Mouse (Mus musculus) limb, embryonic 13.5 days (tissue): ENCODE measurements around the gene Amdhd2. TPM values are rescaled to one million over a fixed set of nuclear protein-coding genes. Genes with fewer than 3 reads are reported as not detected.

Source experiments
- ATAC-seq: fragments of 200-750 bp; cut with Nextera tagmentation; 2 replicates; pipeline ENCODE4 v1.8.0; 2017; ENCODE audit warnings: low read depth, moderate number of reproducible peaks, moderate TSS enrichment; ENCODE audit not compliant: low FRiP score
- H3K27ac ChIP-seq: fragments of 300-500 bp; sonication (generic); 2 replicates; pipeline ENCODE4 v1.5.1; 2015; ENCODE audit warnings: inconsistent platforms, mild to moderate bottlenecking, moderate library complexity
- H3K27me3 ChIP-seq: fragments of 300-500 bp; sonication (generic); 2 replicates; pipeline ENCODE4 v1.6.1; 2015; ENCODE audit warnings: mild to moderate bottlenecking, inconsistent platforms
- H3K36me3 ChIP-seq: fragments of 300-500 bp; sonication (generic); 2 replicates; pipeline ENCODE4 v1.6.1; 2015; ENCODE audit warnings: inconsistent platforms, mild to moderate bottlenecking, moderate library complexity
- H3K4me1 ChIP-seq: fragments of 300-500 bp; sonication (generic); 2 replicates; pipeline ENCODE4 v1.6.1; 2015; ENCODE audit warnings: inconsistent platforms
- H3K4me2 ChIP-seq: fragments of 300-500 bp; sonication (generic); replicated peaks from 2 replicates; pipeline ENCODE4 v1.6.1; 2015; ENCODE audit warnings: inconsistent platforms, mild to moderate bottlenecking, moderate library complexity
- H3K4me3 ChIP-seq: fragments of 300-500 bp; sonication (generic); 2 replicates; pipeline ENCODE4 v1.5.1; 2015; ENCODE audit warnings: moderate library complexity, mild to moderate bottlenecking, inconsistent platforms
- H3K9ac ChIP-seq: fragments of 300-500 bp; sonication (generic); 2 replicates; pipeline ENCODE4 v1.6.1; 2015; ENCODE audit warnings: mild to moderate bottlenecking, inconsistent platforms
- H3K9me3 ChIP-seq: fragments of 300-500 bp; sonication (generic); 2 replicates; pipeline ENCODE4 v1.6.1; 2016; ENCODE audit warnings: inconsistent platforms
- WGBS: fragments of 180-500 bp; shearing (Covaris S2); methylation state at CpG from one replicate; pipeline ENCODE4 v1.1.7; 2015; 5-methylcytosine and 5-hydroxymethylcytosine counted together
- polyA plus RNA-seq: library from polyadenylated mRNA; unstranded; fragments of >200 nt; fragmentation: Nextera tagmentation; extraction: Ambion mirVana; gene quantifications from 2 replicates; pipeline ENCODE4 v1.2.1, GENCODE M21; 2015

Gene Amdhd2
- polyA plus RNA-seq, 1 experiment from 2014 or later, result 36.9 TPM

DNA sequence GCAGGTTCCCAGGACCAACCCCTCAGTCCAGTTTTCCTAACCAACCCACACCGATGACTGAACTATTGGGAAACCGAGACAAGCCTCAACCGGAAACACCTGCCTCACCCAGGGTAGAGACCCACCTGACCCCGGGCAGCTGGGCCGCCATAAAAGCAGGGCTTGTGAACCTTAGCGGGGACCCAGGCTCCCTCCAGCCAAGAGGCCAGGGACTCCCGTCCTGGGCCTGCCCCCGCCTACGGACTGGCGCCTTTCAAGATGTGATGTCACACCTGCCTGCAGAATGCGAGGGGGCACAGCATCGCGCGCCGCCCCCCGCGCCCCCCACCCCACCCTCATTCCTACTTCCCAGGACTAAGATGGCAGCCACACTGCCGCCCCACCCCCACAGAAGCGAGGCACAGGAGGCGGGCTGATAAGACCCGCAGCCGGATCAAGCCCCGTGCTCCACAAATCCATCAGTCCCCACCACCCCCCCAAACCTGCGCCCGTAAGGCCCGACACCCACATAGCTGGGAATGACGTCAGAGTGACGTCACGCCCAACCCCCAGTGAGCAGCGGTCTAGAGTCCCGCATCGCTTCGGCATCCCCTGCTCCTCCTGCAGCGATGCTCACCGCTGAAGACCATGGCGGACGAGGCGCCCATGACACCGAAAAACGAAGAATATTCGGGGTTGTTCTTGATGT, 5.2 kb upstream of the Amdhd2 start:
- Histone ChIP-seq H3K4me3 (peak overlapping the region; percentile 93), H3K9ac (peak overlapping the region; percentile 90), H3K36me3 (peaks cover 29% of the 10 kb centered on the region), H3K4me2 (peak overlapping the region; percentile 94), H3K4me1 (peaks cover 36% of the 10 kb centered on the region), H3K27me3 (no peaks in the 10 kb centered on the region), H3K9me3 (no peaks in the 10 kb centered on the region), H3K27ac (peak overlapping the region; percentile 91)
- peak; percentile 60 for ATAC-seq
- 2% methylated on average over 41 of the region's 41 CpGs for WGBS

GRCm38 (mm10) chr17:24167891-24168505, 4.4 kb upstream of the Amdhd2 start:
- no peak for ATAC-seq
- H3K4me1 ChIP-seq, result peaks cover 38% of the 10 kb centered on the region
- 58% methylated on average over 7 of the region's 7 CpGs for WGBS
- H3K4me2 ChIP-seq, result peak overlapping the region; percentile 94
- H3K27me3 ChIP-seq, result no peaks in the 10 kb centered on the region
- H3K9ac ChIP-seq, result peak overlapping the region; percentile 90
- peak overlapping the region; percentile 91 for H3K27ac ChIP-seq
- no peaks in the 10 kb centered on the region for H3K9me3 ChIP-seq
- H3K4me3 ChIP-seq, result peak overlapping the region; percentile 93
- H3K36me3 ChIP-seq, result peaks cover 29% of the 10 kb centered on the region

DNA sequence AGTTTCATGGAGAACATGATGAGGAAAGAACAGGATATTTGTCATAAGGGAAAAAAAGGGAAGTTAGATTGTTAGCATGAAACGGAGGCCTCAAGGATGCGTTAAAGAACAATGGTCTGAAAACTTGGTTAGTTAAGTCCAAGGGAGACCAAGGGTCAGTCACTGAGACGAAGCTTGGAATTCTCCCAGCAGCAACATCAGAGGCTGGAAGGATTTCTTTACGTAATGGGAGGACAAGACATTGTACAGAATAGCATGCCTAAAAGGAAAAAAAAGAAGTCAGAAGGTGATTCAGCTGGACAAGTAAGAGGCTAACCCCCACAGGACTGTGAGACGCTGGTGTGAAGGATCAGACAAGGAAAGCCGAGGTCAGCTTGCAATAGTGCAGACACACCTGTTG, 3.6 kb upstream of the Amdhd2 start:
- ATAC-seq, result no peak
- peaks cover 45% of the 10 kb centered on the region for H3K4me1 ChIP-seq
- H3K27ac ChIP-seq, result no peak overlapping the region
- H3K4me3 ChIP-seq, result peak overlapping the region; percentile 93; the same call in 1 of the 2 replicates
- no peaks in the 10 kb centered on the region for H3K9me3 ChIP-seq
- peak overlapping the region; percentile 90; the same call in 1 of the 2 replicates for H3K9ac ChIP-seq
- H3K27me3 ChIP-seq, result no peaks in the 10 kb centered on the region
- peak overlapping the region; percentile 94 for H3K4me2 ChIP-seq
- H3K36me3 ChIP-seq, result peaks cover 29% of the 10 kb centered on the region
- 88% methylated on average over 6 of the region's 6 CpGs for WGBS

GRCm38 (mm10) chr17:24164566-24165259, 1.1 kb upstream of the Amdhd2 start:
- Histone ChIP-seq H3K36me3 (peaks cover 32% of the 10 kb centered on the region), H3K27me3 (no peaks in the 10 kb centered on the region), H3K9ac (no peak overlapping the region), H3K4me3 (no peak overlapping the region), H3K27ac (no peak overlapping the region), H3K9me3 (no peaks in the 10 kb centered on the region), H3K4me2 (no peak overlapping the region), H3K4me1 (peaks cover 38% of the 10 kb centered on the region)
- WGBS, result 78% methylated on average over 11 of the region's 11 CpGs
- no peak for ATAC-seq

GRCm38 (mm10) chr17:24162584-24163175, 886 bp downstream of the Amdhd2 start:
- peak overlapping the region; percentile 76; the same call in 1 of the 2 replicates for H3K27ac ChIP-seq
- peaks cover 33% of the 10 kb centered on the region for H3K36me3 ChIP-seq
- peaks cover 30% of the 10 kb centered on the region for H3K4me1 ChIP-seq
- peak overlapping the region; percentile 96 for H3K4me2 ChIP-seq
- peak overlapping the region; percentile 86 for H3K4me3 ChIP-seq
- no peak for ATAC-seq
- H3K9me3 ChIP-seq, result no peaks in the 10 kb centered on the region
- WGBS, result 27% methylated on average over 17 of the region's 17 CpGs
- H3K9ac ChIP-seq, result peak overlapping the region; percentile 86
- H3K27me3 ChIP-seq, result no peaks in the 10 kb centered on the region

GRCm38 (mm10) chr17:24161466-24161865, 2.1 kb downstream of the Amdhd2 start:
- H3K4me1 ChIP-seq, result peaks cover 18% of the 10 kb centered on the region
- no peak overlapping the region for H3K4me2 ChIP-seq
- 75% methylated on average over 5 of the region's 5 CpGs for WGBS
- H3K4me3 ChIP-seq, result no peak overlapping the region
- H3K27me3 ChIP-seq, result no peaks in the 10 kb centered on the region
- H3K36me3 ChIP-seq, result peaks cover 27% of the 10 kb centered on the region
- no peaks in the 10 kb centered on the region for H3K9me3 ChIP-seq
- no peak overlapping the region for H3K9ac ChIP-seq
- no peak overlapping the region for H3K27ac ChIP-seq
- no peak for ATAC-seq

DNA sequence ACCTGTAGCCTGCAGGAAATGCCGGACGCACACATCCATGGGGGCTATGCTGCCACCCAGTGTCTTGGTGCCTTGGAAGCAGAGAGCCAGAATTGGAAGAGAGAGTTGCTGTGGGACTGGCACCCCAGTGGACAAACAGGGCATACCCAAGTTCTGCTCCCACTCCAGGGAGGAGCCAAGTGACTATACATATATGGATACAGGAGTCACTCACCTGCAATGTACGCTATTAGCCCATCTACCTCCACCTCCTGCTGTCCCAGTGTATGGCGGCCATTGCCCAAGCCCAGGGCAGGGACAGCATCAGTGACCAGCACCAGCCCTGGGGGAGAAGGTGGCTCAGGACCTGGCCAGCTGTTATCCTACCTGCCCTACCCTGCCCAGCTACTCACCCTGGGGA, 6.0 kb downstream of the Amdhd2 start:
- Histone ChIP-seq H3K4me2 (no peak overlapping the region), H3K9me3 (no peaks in the 10 kb centered on the region), H3K4me3 (no peak overlapping the region), H3K27me3 (no peaks in the 10 kb centered on the region), H3K27ac (no peak overlapping the region), H3K36me3 (peaks cover 21% of the 10 kb centered on the region), H3K4me1 (peaks cover 2% of the 10 kb centered on the region), H3K9ac (no peak overlapping the region)
- no peak for ATAC-seq
- WGBS, result 90% methylated on average over 4 of the region's 4 CpGs

GRCm38 (mm10) chr17:24157121-24157520, 6.4 kb downstream of the Amdhd2 start:
- H3K4me2 ChIP-seq, result no peak overlapping the region
- H3K9ac ChIP-seq, result no peak overlapping the region
- 92% methylated on average over 6 of the region's 6 CpGs for WGBS
- no peak for ATAC-seq
- no peak overlapping the region for H3K4me3 ChIP-seq
- no peaks in the 10 kb centered on the region for H3K27me3 ChIP-seq
- no peak overlapping the region for H3K27ac ChIP-seq
- H3K4me1 ChIP-seq, result peaks cover 4% of the 10 kb centered on the region
- no peaks in the 10 kb centered on the region for H3K9me3 ChIP-seq
- H3K36me3 ChIP-seq, result peaks cover 21% of the 10 kb centered on the region

DNA sequence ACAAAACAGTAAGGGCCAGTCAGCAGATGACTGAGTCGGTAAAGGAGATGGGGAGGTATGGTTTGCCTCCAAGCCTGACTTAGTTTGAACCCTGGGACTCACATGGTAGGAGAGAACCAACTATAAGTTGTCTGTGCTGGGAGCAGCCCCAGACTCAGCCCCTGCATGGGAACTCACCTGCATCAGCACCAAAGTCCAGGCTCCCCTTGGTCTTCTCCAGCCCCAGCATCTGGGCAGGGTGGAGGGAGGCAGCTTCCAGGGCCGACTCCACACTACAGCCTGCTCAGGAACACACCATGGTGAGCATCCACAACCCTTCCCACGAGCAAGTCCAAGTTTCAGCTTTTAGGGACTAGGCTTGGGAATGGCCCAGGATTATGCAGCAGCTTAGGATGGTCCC, 7.2 kb downstream of the Amdhd2 start:
- H3K27ac ChIP-seq, result no peak overlapping the region
- H3K9ac ChIP-seq, result 0 out of 2 replicates have a peak overlapping the region, but pooled peaks have one; percentile 13
- WGBS, result 86% methylated on average over 3 of the region's 3 CpGs
- no peak overlapping the region for H3K4me3 ChIP-seq
- ATAC-seq, result no peak
- H3K4me1 ChIP-seq, result peaks cover 10% of the 10 kb centered on the region
- H3K27me3 ChIP-seq, result no peaks in the 10 kb centered on the region
- H3K36me3 ChIP-seq, result peaks cover 21% of the 10 kb centered on the region
- H3K4me2 ChIP-seq, result no peak overlapping the region
- H3K9me3 ChIP-seq, result no peaks in the 10 kb centered on the region

DNA sequence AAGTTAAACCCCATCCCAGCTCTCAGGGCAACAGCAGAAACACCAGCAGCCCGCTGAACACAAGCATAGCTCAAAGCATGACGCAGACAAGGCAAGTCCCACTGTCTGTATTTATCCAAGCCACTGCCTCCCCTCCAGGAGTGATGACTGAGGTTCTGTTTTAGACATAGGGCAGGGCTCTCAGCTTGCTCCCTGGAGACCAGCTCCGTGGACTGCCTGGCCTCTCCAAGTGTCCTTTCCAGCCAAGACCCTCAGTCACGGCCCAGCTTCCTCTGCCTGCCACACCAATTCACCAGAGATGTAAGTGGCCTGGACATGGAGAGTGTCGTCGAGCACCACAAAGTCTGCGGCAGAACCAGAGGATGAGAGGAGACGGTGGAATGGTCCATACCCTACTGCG, 7.8 kb downstream of the Amdhd2 start:
- no peak overlapping the region for H3K27ac ChIP-seq
- peaks cover 12% of the 10 kb centered on the region for H3K4me1 ChIP-seq
- peaks cover 21% of the 10 kb centered on the region for H3K36me3 ChIP-seq
- H3K9ac ChIP-seq, result no peak overlapping the region
- no peak overlapping the region for H3K4me2 ChIP-seq
- no peaks in the 10 kb centered on the region for H3K27me3 ChIP-seq
- 92% methylated on average over 9 of the region's 9 CpGs for WGBS
- no peak overlapping the region for H3K4me3 ChIP-seq
- no peaks in the 10 kb centered on the region for H3K9me3 ChIP-seq
- ATAC-seq, result no peak

- Histone ChIP-seq H3K36me3 (peaks cover 19% of the 10 kb centered on the region), H3K4me2 (no peak overlapping the region)
- no peak for ATAC-seq
Measured at GRCm38 (mm10) chr17:24154463-24154862, 9.1 kb downstream of the Amdhd2 start.

More at GRCm38 (mm10) chr17:24154463-24154862, 9.1 kb downstream of the Amdhd2 start:
- peaks cover 12% of the 10 kb centered on the region for H3K4me1 ChIP-seq
- H3K9me3 ChIP-seq, result no peaks in the 10 kb centered on the region
- WGBS, result 72% methylated on average over 3 of the region's 3 CpGs
- no peak overlapping the region for H3K9ac ChIP-seq
- H3K27me3 ChIP-seq, result no peaks in the 10 kb centered on the region
- no peak overlapping the region for H3K27ac ChIP-seq
- H3K4me3 ChIP-seq, result no peak overlapping the region
